Mouse (Mus musculus) neural tube, postnatal 0 days (tissue): ENCODE measurements around the gene Slc10a7. TPM values are rescaled to one million over a fixed set of nuclear protein-coding genes. Genes with fewer than 3 reads are reported as not detected.

Source experiments
- polyA plus RNA-seq: library from polyadenylated mRNA; unstranded; fragments of >200 nt; fragmentation: Nextera tagmentation; extraction: Ambion mirVana; gene quantifications from 2 replicates; pipeline ENCODE4 v1.2.1, GENCODE M21; 2015

Gene Slc10a7
- polyA plus RNA-seq, result 6.2 and 7.3 TPM in 2 replicates

GRCm38 (mm10) chr8:78509273-78510031 lies at the start of gene Slc10a7:
Gene Slc10a7 (plus strand): TSS chr8:78509346.

GRCm38 (mm10) chr8:78508719-78509272 lies 350 bp upstream of the Slc10a7 start, which contains the start of gene Rbmxl1:
Gene Rbmxl1 (minus strand): TSS chr8:78508898.

Other genes starting within 250 kb of the Slc10a7 start
- gene Pou4f2, start 72.7 kb upstream of the Slc10a7 start, polyA plus RNA-seq, result 1.2 and 1.4 TPM in 2 replicates
- 127 and 130 TPM in 2 replicates for gene Rbmxl1, start 448 bp upstream of the Slc10a7 start, polyA plus RNA-seq